Mouse (Mus musculus) embryonic facial prominence, embryonic 11.5 days (tissue): ENCODE measurements around the gene Phldb2. TPM values are rescaled to one million over a fixed set of nuclear protein-coding genes. Genes with fewer than 3 reads are reported as not detected.
A peak's percentile ranks its signal among the peaks of the same experiment; 100 is the strongest.

Source experiments
- ATAC-seq: fragments of 200-750 bp; cut with Nextera tagmentation; replicated peaks from 2 replicates; pipeline ENCODE4 v1.8.0; 2017; ENCODE audit warnings: low read depth; ENCODE audit not compliant: insufficient number of reproducible peaks, low FRiP score, low TSS enrichment
- DNase-seq: peaks from one replicate; pipeline ENCODE4 v3.0.0-alpha.2; 2015; ENCODE audit warnings: low spot score
- H3K27ac ChIP-seq: fragments of 300-500 bp; sonication (generic); replicated peaks from 2 replicates; pipeline ENCODE4 v1.5.1; 2014; ENCODE audit warnings: mild to moderate bottlenecking, low read depth, low read length, control low read depth
- H3K27me3 ChIP-seq: fragments of 300-500 bp; sonication (generic); 2 replicates; pipeline ENCODE4 v1.6.1; 2014; ENCODE audit warnings: mild to moderate bottlenecking, low read length, moderate library complexity, mixed read lengths; ENCODE audit not compliant: control insufficient read depth, insufficient read depth
- H3K36me3 ChIP-seq: fragments of 300-500 bp; sonication (generic); replicated peaks from 2 replicates; pipeline ENCODE4 v1.6.1; 2014; ENCODE audit warnings: low read depth, mild to moderate bottlenecking, low read length, moderate library complexity, mixed read lengths; ENCODE audit not compliant: control insufficient read depth, insufficient read depth
- H3K4me1 ChIP-seq: fragments of 300-500 bp; sonication (generic); 2 replicates; pipeline ENCODE4 v1.6.1; 2014; ENCODE audit warnings: low read length, mixed read lengths; ENCODE audit not compliant: control insufficient read depth, insufficient read depth
- H3K4me2 ChIP-seq: fragments of 300-500 bp; sonication (generic); 2 replicates; pipeline ENCODE4 v1.6.1; 2014; ENCODE audit warnings: low read depth, mild to moderate bottlenecking, control low read depth, low read length, moderate library complexity
- H3K4me3 ChIP-seq: fragments of 300-500 bp; sonication (generic); 2 replicates; pipeline ENCODE4 v1.5.1; 2014; ENCODE audit warnings: low read depth, low read length, control low read depth
- H3K9ac ChIP-seq: fragments of 300-500 bp; sonication (generic); replicated peaks from 2 replicates; pipeline ENCODE4 v1.6.1; 2014; ENCODE audit warnings: mild to moderate bottlenecking, control low read depth, low read length
- H3K9me3 ChIP-seq: fragments of 300-500 bp; sonication (generic); replicated peaks from 2 replicates; pipeline ENCODE4 v1.6.1; 2016; ENCODE audit warnings: mild to moderate bottlenecking, low read length, inconsistent platforms, mixed read lengths; ENCODE audit not compliant: control insufficient read depth
- WGBS: fragments of 180-500 bp; shearing (Covaris S2); extraction: QIAGEN DNeasy Blood & Tissue Kit; methylation state at CpG from one replicate; pipeline ENCODE4 v1.1.7; 2014; 5-methylcytosine and 5-hydroxymethylcytosine counted together
- polyA plus RNA-seq: library from polyadenylated mRNA; unstranded; fragments of >200 nt; fragmentation: Nextera tagmentation; extraction: Ambion mirVana; gene quantifications from 2 replicates; pipeline ENCODE4 v1.2.1, GENCODE M21; 2014

Gene Phldb2
- polyA plus RNA-seq, 1 experiment from 2014 or later: 54.6 TPM

GRCm38 (mm10) chr16:45930308-45930707 is 23.1 kb downstream of the Phldb2 start:
- Histone ChIP-seq H3K9ac (no peak overlapping the region), H3K27ac (no peak overlapping the region), H3K4me3 (no peak overlapping the region), H3K4me2 (no peak overlapping the region), H3K27me3 (no peaks in the 10 kb centered on the region), H3K9me3 (no peaks in the 10 kb centered on the region), H3K36me3 (no peaks in the 10 kb centered on the region), H3K4me1 (no peaks in the 10 kb centered on the region)
- DNase-seq: no peak
- WGBS: 91% methylated on average over 3 of the region's 3 CpGs
- no peak for ATAC-seq

DNA sequence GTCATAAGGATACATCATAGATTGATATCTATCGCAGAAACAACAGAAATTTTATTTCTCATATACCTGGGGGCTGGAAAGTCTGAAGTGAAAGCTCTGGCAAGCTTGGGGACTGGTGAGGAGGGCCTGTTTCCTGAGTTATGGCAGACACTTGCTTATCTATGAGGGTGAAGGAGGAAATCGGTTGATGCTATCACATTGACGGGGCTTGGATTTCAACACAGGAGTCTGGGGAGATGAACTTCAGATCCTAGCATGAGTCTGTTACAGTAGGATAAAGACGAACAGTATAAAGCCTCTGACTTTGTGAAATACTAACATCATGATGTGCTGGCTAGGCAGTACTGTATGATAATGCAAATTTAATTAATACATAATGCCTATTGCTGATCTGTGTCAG is 25.3 kb downstream of the Phldb2 start:
- no peak for DNase-seq
- no peaks in the 10 kb centered on the region; the same call in 1 of the 2 replicates for H3K9me3 ChIP-seq
- ATAC-seq: no peak
- peaks cover 4% of the 10 kb centered on the region; the same call in 1 of the 2 replicates for H3K4me1 ChIP-seq
- no peak overlapping the region for H3K27ac ChIP-seq
- no peak overlapping the region for H3K4me3 ChIP-seq
- H3K36me3 ChIP-seq: no peaks in the 10 kb centered on the region
- WGBS: 86% methylated on average over 4 of the region's 4 CpGs
- H3K9ac ChIP-seq: no peak overlapping the region
- H3K4me2 ChIP-seq: no peak overlapping the region
- no peaks in the 10 kb centered on the region for H3K27me3 ChIP-seq

GRCm38 (mm10) chr16:45927601-45928000 is 25.8 kb downstream of the Phldb2 start:
- Histone ChIP-seq H3K36me3 (no peaks in the 10 kb centered on the region), H3K27ac (no peak overlapping the region), H3K4me2 (no peak overlapping the region), H3K9me3 (no peaks in the 10 kb centered on the region; the same call in 1 of the 2 replicates), H3K4me3 (no peak overlapping the region), H3K4me1 (peaks cover 4% of the 10 kb centered on the region; the same call in 1 of the 2 replicates), H3K27me3 (no peaks in the 10 kb centered on the region), H3K9ac (no peak overlapping the region)
- peak; percentile 47 for DNase-seq
- WGBS: 38% methylated on average over 3 of the region's 3 CpGs
- ATAC-seq: no peak

GRCm38 (mm10) chr16:45926875-45927274 is 26.5 kb downstream of the Phldb2 start:
- Histone ChIP-seq H3K4me2 (no peak overlapping the region), H3K9ac (no peak overlapping the region), H3K27me3 (no peaks in the 10 kb centered on the region), H3K4me3 (no peak overlapping the region), H3K27ac (no peak overlapping the region), H3K36me3 (no peaks in the 10 kb centered on the region), H3K9me3 (no peaks in the 10 kb centered on the region; the same call in 1 of the 2 replicates), H3K4me1 (peaks cover 4% of the 10 kb centered on the region; the same call in 1 of the 2 replicates)
- WGBS: 90% methylated on average over 5 of the region's 5 CpGs
- ATAC-seq (no peak), DNase-seq (no peak)

GRCm38 (mm10) chr16:45923731-45924424 is 29.5 kb downstream of the Phldb2 start:
- DNase-seq: no peak

GRCm38 (mm10) chr16:45922546-45923229 is 30.7 kb downstream of the Phldb2 start:
- Histone ChIP-seq H3K27me3 (no peaks in the 10 kb centered on the region), H3K4me1 (peaks cover 4% of the 10 kb centered on the region; the same call in 1 of the 2 replicates), H3K4me3 (no peak overlapping the region), H3K36me3 (no peaks in the 10 kb centered on the region), H3K4me2 (no peak overlapping the region), H3K9me3 (no peaks in the 10 kb centered on the region; the same call in 1 of the 2 replicates), H3K27ac (no peak overlapping the region), H3K9ac (no peak overlapping the region)
- ATAC-seq: no peak
- WGBS: 79% methylated on average over 8 of the region's 8 CpGs
- DNase-seq: no peak

More at GRCm38 (mm10) chr16:45923731-45924424, 29.5 kb downstream of the Phldb2 start:
- Histone ChIP-seq H3K36me3 (no peaks in the 10 kb centered on the region), H3K4me2 (no peak overlapping the region), H3K27ac (no peak overlapping the region), H3K9ac (no peak overlapping the region), H3K4me1 (peaks cover 4% of the 10 kb centered on the region; the same call in 1 of the 2 replicates), H3K9me3 (no peaks in the 10 kb centered on the region; the same call in 1 of the 2 replicates), H3K4me3 (no peak overlapping the region), H3K27me3 (no peaks in the 10 kb centered on the region)
- ATAC-seq: no peak
- WGBS: 48% methylated on average over 6 of the region's 6 CpGs

DNA sequence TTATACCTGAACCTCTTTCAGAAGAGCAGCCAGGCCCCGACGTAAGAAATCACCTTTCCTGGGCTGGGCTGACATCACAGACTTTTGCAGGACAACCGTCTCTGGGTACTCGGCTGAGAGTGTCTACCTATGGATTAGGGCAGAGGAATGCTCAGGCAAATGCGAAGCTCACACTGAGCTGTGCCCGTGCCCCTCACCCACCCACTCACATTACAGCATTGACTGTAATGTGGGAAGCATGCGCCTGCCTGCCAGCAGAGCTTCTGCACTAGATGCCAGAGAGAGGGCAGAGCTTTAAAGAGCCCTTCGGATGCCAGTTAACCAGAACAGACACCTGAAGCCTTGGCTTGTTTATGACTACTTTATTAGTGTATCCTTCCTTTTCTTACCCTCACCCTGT is 33.8 kb downstream of the Phldb2 start:
- H3K4me3 ChIP-seq: no peak overlapping the region
- no peak for ATAC-seq
- no peak for DNase-seq
- H3K9ac ChIP-seq: no peak overlapping the region
- H3K36me3 ChIP-seq: no peaks in the 10 kb centered on the region
- H3K9me3 ChIP-seq: no peaks in the 10 kb centered on the region; the same call in 1 of the 2 replicates
- no peak overlapping the region for H3K4me2 ChIP-seq
- 67% methylated on average over 8 of the region's 8 CpGs for WGBS
- H3K27me3 ChIP-seq: no peaks in the 10 kb centered on the region
- peaks cover 4% of the 10 kb centered on the region; the same call in 1 of the 2 replicates for H3K4me1 ChIP-seq
- H3K27ac ChIP-seq: no peak overlapping the region

GRCm38 (mm10) chr16:45903595-45903994 is 49.8 kb downstream of the Phldb2 start:
- Histone ChIP-seq H3K36me3 (no peaks in the 10 kb centered on the region), H3K9ac (no peak overlapping the region), H3K4me3 (no peak overlapping the region), H3K4me2 (no peak overlapping the region), H3K27me3 (no peaks in the 10 kb centered on the region), H3K27ac (no peak overlapping the region), H3K9me3 (no peaks in the 10 kb centered on the region), H3K4me1 (no peaks in the 10 kb centered on the region)
- 82% methylated on average over 8 of the region's 8 CpGs for WGBS
- DNase-seq: no peak
- ATAC-seq: no peak
